Mouse (Mus musculus): Measurements from ENCODE around the gene Gpc5. TPM values are rescaled to one million over a fixed set of nuclear protein-coding genes. Genes with fewer than 3 reads are reported as not detected.

The Gpc5 gene
- polyA plus RNA-seq, 2 experiments: 0.05 TPM; not detected in 1

GRCm38 (mm10) chr14:115831219-115831755 lies 739.3 kb downstream of the Gpc5 start:
- Histone ChIP-seq H3K27me3 (ENCODE audit: control insufficient read depth, insufficient read depth, low read length) (no peaks in the 10 kb centered on the region), H3K27ac (no peak overlapping the region), H3K36me3 (replicated peaks; ENCODE audit: control insufficient read depth, insufficient read depth, low read depth) (no peaks in the 10 kb centered on the region), H3K9me3 (ENCODE audit: control insufficient read depth, low read length) (no peaks in the 10 kb centered on the region), H3K4me1 (replicated peaks; ENCODE audit: control insufficient read depth in 2 of 2, insufficient read depth in 2 of 2, low read length in 1 of 2) (no peaks in the 10 kb centered on the region), H3K4me3 (ENCODE audit: insufficient read depth in 1 of 2, low read depth in 2 of 2, low read length in 2 of 2) (no peak overlapping the region), H3K9ac (replicated peaks) (no peak overlapping the region), H3K4me2 (ENCODE audit: low read depth) (no peak overlapping the region)
- DNase-seq (ENCODE audit: low read depth in 3 of 3, low spot score in 3 of 3): peak in 2 of 3 experiments; percentile 2 to 10
- under 1% methylated on average over 7 of the region's 7 CpGs for WGBS (ENCODE audit: insufficient replicate concordance)
- no peak for ATAC-seq (ENCODE audit: insufficient read depth)
- TF ChIP-seq CTCF (IDR thresholded peaks at IDR 0.05; ENCODE audit: low read depth) (peak; percentile 82), EP300 (IDR thresholded peaks at IDR 0.05; ENCODE audit: low read depth) (no peak)

DNA sequence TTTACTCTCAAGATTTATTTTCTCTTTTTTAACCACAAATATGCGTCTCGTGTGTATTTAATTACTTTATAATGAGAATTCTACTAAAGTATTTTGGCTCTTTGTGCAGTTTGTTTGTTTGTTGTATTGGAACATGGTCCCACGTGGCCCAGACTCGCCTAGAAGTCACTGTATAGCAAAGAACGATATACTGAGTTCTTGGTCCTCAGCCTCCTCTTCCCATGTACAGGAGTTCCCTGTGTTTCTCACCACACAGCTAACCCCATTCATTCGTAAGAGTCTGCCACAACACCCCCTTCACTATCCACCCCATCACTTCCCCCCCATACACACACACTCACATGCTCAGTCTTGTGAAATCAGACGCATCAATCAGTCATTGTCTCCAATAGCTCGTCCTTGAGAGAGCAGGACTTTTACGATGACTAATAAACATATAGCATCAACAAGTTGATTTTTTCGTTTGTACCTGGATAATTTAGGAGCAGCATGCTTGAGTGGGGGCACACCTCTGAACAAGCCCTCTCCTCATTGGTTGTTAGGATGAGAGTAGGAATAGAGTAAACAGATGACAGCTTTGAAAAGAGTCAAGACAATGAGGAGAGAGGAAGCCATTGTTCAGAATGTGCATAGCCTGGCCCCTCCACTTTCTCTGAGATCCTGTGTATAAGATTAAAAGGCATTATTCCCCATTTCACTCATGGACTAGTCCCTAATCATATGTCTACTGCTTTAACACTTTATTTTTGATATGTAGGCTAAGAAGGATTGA lies 740.0 kb downstream of the Gpc5 start:
- no peak for TF ChIP-seq EP300 (IDR thresholded peaks at IDR 0.05; ENCODE audit: low read depth)
- TF ChIP-seq CTCF (IDR thresholded peaks at IDR 0.05; ENCODE audit: low read depth): no peak
- DNase-seq (ENCODE audit: low read depth in 3 of 3, low spot score in 3 of 3): no peak
- Histone ChIP-seq H3K4me1 (replicated peaks; ENCODE audit: control insufficient read depth in 2 of 2, insufficient read depth in 2 of 2, low read length in 1 of 2) (no peaks in the 10 kb centered on the region), H3K36me3 (replicated peaks; ENCODE audit: control insufficient read depth, insufficient read depth, low read depth) (no peaks in the 10 kb centered on the region), H3K4me3 (ENCODE audit: insufficient read depth in 1 of 2, low read depth in 2 of 2, low read length in 2 of 2) (no peak overlapping the region), H3K4me2 (ENCODE audit: low read depth) (no peak overlapping the region), H3K9ac (replicated peaks) (no peak overlapping the region), H3K27ac (no peak overlapping the region), H3K9me3 (ENCODE audit: control insufficient read depth, low read length) (no peaks in the 10 kb centered on the region), H3K27me3 (ENCODE audit: control insufficient read depth, insufficient read depth, low read length) (no peaks in the 10 kb centered on the region)
- no peak for ATAC-seq (ENCODE audit: insufficient read depth)
- WGBS (ENCODE audit: insufficient replicate concordance): 54% methylated on average over 10 of the region's 10 CpGs

DNA sequence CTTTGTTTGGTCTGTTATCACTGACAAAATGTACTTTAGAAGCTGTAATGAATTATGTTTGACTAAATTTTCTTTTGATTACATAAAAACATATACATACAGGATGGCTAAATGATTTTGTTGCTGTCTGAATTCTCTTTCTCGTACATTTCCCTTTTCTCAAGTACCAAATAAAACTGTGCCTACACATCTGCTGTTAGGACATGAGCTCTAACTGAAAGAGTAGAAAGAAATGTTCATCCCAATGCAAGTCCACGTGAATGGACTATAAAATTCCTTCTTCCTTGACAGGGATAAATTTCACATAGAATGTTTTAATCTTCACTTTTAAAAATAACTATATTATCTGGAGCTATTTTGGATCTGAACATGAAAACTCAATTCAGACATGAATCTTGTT lies 751.8 kb downstream of the Gpc5 start:
- no peak for TF ChIP-seq CTCF (IDR thresholded peaks at IDR 0.05; ENCODE audit: low read depth)
- TF ChIP-seq EP300 (IDR thresholded peaks at IDR 0.05; ENCODE audit: low read depth): no peak
- Histone ChIP-seq H3K36me3 (replicated peaks; ENCODE audit: control insufficient read depth, insufficient read depth, low read depth) (no peaks in the 10 kb centered on the region), H3K4me2 (ENCODE audit: low read depth) (no peak overlapping the region), H3K9me3 (ENCODE audit: control insufficient read depth, low read length) (no peaks in the 10 kb centered on the region), H3K27me3 (ENCODE audit: control insufficient read depth, insufficient read depth, low read length) (no peaks in the 10 kb centered on the region), H3K9ac (replicated peaks) (no peak overlapping the region), H3K4me3 (ENCODE audit: insufficient read depth in 1 of 2, low read depth in 2 of 2, low read length in 2 of 2) (no peak overlapping the region), H3K27ac (no peak overlapping the region), H3K4me1 (replicated peaks; ENCODE audit: control insufficient read depth in 2 of 2, insufficient read depth in 2 of 2, low read length in 1 of 2) (no peaks in the 10 kb centered on the region)
- no peak for DNase-seq (ENCODE audit: low read depth in 3 of 3, low spot score in 3 of 3)
- 50% methylated on average over 2 of the region's 2 CpGs for WGBS (ENCODE audit: insufficient replicate concordance)
- no peak for ATAC-seq (ENCODE audit: insufficient read depth)

GRCm38 (mm10) chr14:115844773-115845427 lies 752.9 kb downstream of the Gpc5 start:
- Histone ChIP-seq H3K4me2 (ENCODE audit: low read depth) (no peak overlapping the region), H3K36me3 (replicated peaks; ENCODE audit: control insufficient read depth, insufficient read depth, low read depth) (no peaks in the 10 kb centered on the region), H3K9me3 (ENCODE audit: control insufficient read depth, low read length) (no peaks in the 10 kb centered on the region), H3K4me1 (replicated peaks; ENCODE audit: control insufficient read depth in 2 of 2, insufficient read depth in 2 of 2, low read length in 1 of 2) (no peaks in the 10 kb centered on the region), H3K27ac (no peak overlapping the region), H3K9ac (replicated peaks) (no peak overlapping the region), H3K4me3 (ENCODE audit: insufficient read depth in 1 of 2, low read depth in 2 of 2, low read length in 2 of 2) (no peak overlapping the region), H3K27me3 (ENCODE audit: control insufficient read depth, insufficient read depth, low read length) (no peaks in the 10 kb centered on the region)
- no peak for DNase-seq (ENCODE audit: low read depth in 3 of 3, low spot score in 3 of 3)
- TF ChIP-seq CTCF (IDR thresholded peaks at IDR 0.05; ENCODE audit: low read depth): no peak
- TF ChIP-seq EP300 (IDR thresholded peaks at IDR 0.05; ENCODE audit: low read depth): no peak
- no peak for ATAC-seq (ENCODE audit: insufficient read depth)
- WGBS (ENCODE audit: insufficient replicate concordance): 45% methylated on average over 1 of the region's 1 CpGs

- DNase-seq (ENCODE audit: low read depth in 3 of 3, low spot score in 3 of 3) (no peak), ATAC-seq (ENCODE audit: insufficient read depth) (no peak)
- TF ChIP-seq EP300 (IDR thresholded peaks at IDR 0.05; ENCODE audit: low read depth) (no peak), CTCF (IDR thresholded peaks at IDR 0.05; ENCODE audit: low read depth) (no peak)
- Histone ChIP-seq H3K27ac (no peak overlapping the region), H3K4me1 (replicated peaks; ENCODE audit: control insufficient read depth in 2 of 2, insufficient read depth in 2 of 2, low read length in 1 of 2) (no peaks in the 10 kb centered on the region), H3K9ac (replicated peaks) (no peak overlapping the region), H3K27me3 (ENCODE audit: control insufficient read depth, insufficient read depth, low read length) (no peaks in the 10 kb centered on the region), H3K36me3 (replicated peaks; ENCODE audit: control insufficient read depth, insufficient read depth, low read depth) (no peaks in the 10 kb centered on the region), H3K9me3 (ENCODE audit: control insufficient read depth, low read length) (no peaks in the 10 kb centered on the region), H3K4me2 (ENCODE audit: low read depth) (no peak overlapping the region), H3K4me3 (ENCODE audit: insufficient read depth in 1 of 2, low read depth in 2 of 2, low read length in 2 of 2) (no peak overlapping the region)
- WGBS (ENCODE audit: insufficient replicate concordance): 62% methylated on average over 3 of the region's 3 CpGs
Measured at GRCm38 (mm10) chr14:115869127-115869526, 777.1 kb downstream of the Gpc5 start.
